Mouse (Mus musculus) liver, embryonic 14.5 days (tissue): ENCODE results near the gene Nrxn3.

Source experiments
- CTCF ChIP-seq: IDR thresholded peaks from 2 replicates; pipeline ENCODE4 v1.5.1; 2016; ENCODE audit warnings: antibody characterized with exemption, low read depth, control low read depth
- EP300 ChIP-seq: IDR thresholded peaks from 2 replicates; pipeline ENCODE4 v1.6.1; 2016; ENCODE audit warnings: antibody characterized with exemption, low read depth

GRCm38 (mm10) chr12:90196161-90196560 is 1473.5 kb downstream of the Nrxn3 start:
- TF ChIP-seq EP300 (no peak), CTCF (no peak)
